Mouse (Mus musculus) right cerebral cortex, postnatal 4 days (tissue): ENCODE measurements at regions not wholly inside any gene's neighbourhood (a gene's known extent, or its start where the extent isn't known, plus 50 kb on each side); places are given as distances from the start of the nearest gene placed in this dataset.
A peak's percentile ranks its signal among the peaks of the same experiment; 100 is the strongest.

ENCODE experiments used
- DNase-seq: peaks from one replicate; pipeline ENCODE4 v3.0.0-alpha.2; 2022

GRCm38 (mm10) chr8:95974889-95975288, 86.5 kb upstream of the Got2 start:
- DNase-seq, result no peak

- no peak for DNase-seq
These were observed 85.9 kb upstream of the Got2 start for GRCm38 (mm10) chr8:95974231-95974630.

- no peak for DNase-seq
These were observed 85.2 kb upstream of the Got2 start for GRCm38 (mm10) chr8:95973571-95973970.

- DNase-seq, result no peak
These were observed 80.5 kb upstream of the Got2 start for GRCm38 (mm10) chr8:95968828-95969227.

- no peak for DNase-seq
These were observed 78.1 kb upstream of the Got2 start for GRCm38 (mm10) chr8:95966430-95966829.

GRCm38 (mm10) chr8:95952257-95952656, 63.9 kb upstream of the Got2 start:
- no peak for DNase-seq

- DNase-seq, result peak; percentile 84
These were observed 63.4 kb upstream of the Got2 start for GRCm38 (mm10) chr8:95951794-95952193.
